Mouse (Mus musculus) myocyte (in vitro differentiated cells): Measurements from ENCODE around the gene Tenm4.

Experiments
- E2F4 ChIP-seq: IDR thresholded peaks from one replicate; pipeline ENCODE4 v1.6.1; 2011; ENCODE audit warnings: mild to moderate bottlenecking, control low read depth, moderate library complexity; ENCODE audit not compliant: insufficient read depth
- MAX ChIP-seq: IDR thresholded peaks from one replicate; pipeline ENCODE4 v1.6.1; 2011; ENCODE audit warnings: low read depth, mild to moderate bottlenecking, control low read depth
- MYOD1 ChIP-seq, 3 experiments: IDR thresholded peaks; one replicate each; pipeline ENCODE4 v1.6.1; 2011; ENCODE audit warnings: control low read depth in 2 of 3, low read depth in 2 of 3, mild to moderate bottlenecking in 2 of 3, moderate library complexity in 1 of 3; ENCODE audit not compliant: insufficient read length in 2 of 3, control insufficient read depth in 1 of 3
- POLR2A ChIP-seq: IDR thresholded peaks from one replicate; pipeline ENCODE4 v1.6.1; 2011; ENCODE audit warnings: low read depth, mild to moderate bottlenecking, control low read depth, moderate library complexity; ENCODE audit not compliant: insufficient read length
- POLR2AphosphoS2 ChIP-seq: IDR thresholded peaks from one replicate; pipeline ENCODE4 v1.6.1; 2011; ENCODE audit warnings: low read depth, control low read depth; ENCODE audit not compliant: insufficient read length
- TCF3 ChIP-seq: IDR thresholded peaks from one replicate; pipeline ENCODE4 v1.6.1; 2011; ENCODE audit warnings: low read depth, control low read depth; ENCODE audit not compliant: insufficient read length
- USF1 ChIP-seq: IDR thresholded peaks from one replicate; pipeline ENCODE4 v1.6.1; 2011; ENCODE audit warnings: low read depth, mild to moderate bottlenecking, control low read depth, moderate library complexity

- TF ChIP-seq POLR2A = no peak
- TF ChIP-seq TCF3 = no peak
- no peak for TF ChIP-seq MYOD1 (IDR thresholded peaks at IDR 0.05; ENCODE audit: control insufficient read depth in 1 of 3, insufficient read length in 2 of 3, low read depth in 2 of 3)
- no peak for TF ChIP-seq USF1
- TF ChIP-seq MAX = no peak
- TF ChIP-seq E2F4 = no peak
- no peak for TF ChIP-seq POLR2AphosphoS2
Measured at GRCm38 (mm10) chr7:96331186-96331585, 160.1 kb downstream of the Tenm4 start.
